Mouse (Mus musculus) frontal cortex, adult (tissue): ENCODE measurements around the gene Mlf2.

Source experiments
- ATAC-seq: cut with Nextera tagmentation; 2 replicates; pipeline ENCODE4 v1.9.2; 2017; ENCODE audit warnings: mild to moderate bottlenecking, moderate library complexity, mixed read lengths; ENCODE audit not compliant: low TSS enrichment

The Mlf2 gene

DNA sequence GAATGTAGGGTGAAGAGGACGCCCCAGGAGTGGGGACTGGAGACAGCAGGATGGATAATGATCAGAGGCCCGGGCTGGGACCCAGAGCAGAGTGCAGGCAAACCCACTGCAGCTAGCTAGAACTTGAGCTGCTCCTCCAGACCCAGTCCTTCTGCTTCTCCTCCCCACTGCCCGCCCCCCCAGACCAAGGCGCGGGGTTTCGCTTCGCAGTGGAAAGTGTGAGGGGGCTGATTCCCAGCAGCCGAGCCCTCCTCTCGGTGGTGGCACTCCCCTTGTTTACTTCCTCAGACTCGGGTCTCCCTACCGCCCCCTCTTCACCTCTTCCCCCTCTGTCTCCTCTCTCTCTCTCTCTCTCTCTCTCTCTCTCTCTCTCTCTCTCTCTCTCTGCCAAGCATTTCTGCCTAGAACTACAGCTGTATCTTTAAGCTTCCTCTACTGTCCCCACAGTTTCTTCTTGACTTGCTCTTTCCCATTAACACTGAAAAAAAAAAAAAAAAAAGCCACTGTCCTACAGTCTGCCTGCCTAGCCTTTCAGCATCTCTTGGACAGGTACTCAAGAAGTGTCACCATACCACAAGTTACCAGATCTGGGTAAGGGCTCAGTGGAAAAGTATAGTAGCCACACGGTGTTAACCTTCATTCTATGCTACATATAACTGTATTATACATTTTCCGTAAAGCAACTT is 19.5 kb upstream of the Mlf2 start, which contains the start of gene Lag3:
Gene Lag3, minus strand, starts transcription at position 173 of the 686 bp plus-strand sequence.
- no peak for ATAC-seq

DNA sequence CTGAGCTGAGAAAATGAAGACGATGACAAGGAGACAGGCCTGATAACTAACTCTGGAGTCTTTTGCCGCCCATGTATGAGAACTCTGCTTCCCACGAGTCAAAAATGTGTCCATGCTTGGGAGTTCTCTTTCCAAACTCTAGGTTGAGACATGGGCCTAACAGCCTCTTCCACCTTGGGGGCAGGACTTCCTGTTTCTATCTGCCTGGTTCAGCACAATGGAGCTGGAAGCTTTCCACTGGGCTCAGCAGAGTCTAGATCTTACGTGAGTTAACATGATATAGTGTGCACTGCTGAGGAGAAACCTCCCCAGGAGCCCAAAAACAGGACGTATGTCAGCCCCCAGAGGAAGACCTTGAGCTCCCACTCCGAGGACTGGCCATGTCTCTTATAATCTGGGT is 18.0 kb upstream of the Mlf2 start:
- no peak for ATAC-seq

DNA sequence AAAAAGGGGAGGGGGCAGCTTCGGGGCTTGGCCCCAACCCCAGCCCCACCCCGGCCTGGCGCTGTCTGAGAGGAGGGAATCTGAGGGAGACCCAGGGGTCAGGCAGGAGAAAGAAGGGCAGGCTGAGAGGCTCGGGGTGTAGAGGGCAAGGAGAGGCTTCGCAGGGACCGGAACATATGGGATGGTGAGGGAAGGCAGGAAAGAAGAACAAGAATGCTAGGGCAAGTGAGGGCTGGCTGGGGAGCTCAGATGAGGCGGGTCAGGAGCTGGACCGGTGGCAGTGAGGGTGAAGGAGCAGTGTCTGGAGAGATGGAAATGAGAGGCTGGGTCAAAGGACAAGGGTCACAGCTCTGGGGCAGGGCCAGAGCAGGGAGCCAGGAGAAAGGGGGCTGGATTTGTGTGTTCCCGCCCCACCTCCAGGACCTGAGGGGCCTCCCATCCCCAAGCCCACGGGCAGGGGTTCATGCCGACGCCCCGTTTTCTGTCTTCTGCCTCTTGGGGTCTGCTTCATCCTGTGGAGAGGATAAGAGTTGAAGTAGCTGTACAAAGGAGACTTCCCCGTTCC is 17.4 kb upstream of the Mlf2 start:
- no peak for ATAC-seq

DNA sequence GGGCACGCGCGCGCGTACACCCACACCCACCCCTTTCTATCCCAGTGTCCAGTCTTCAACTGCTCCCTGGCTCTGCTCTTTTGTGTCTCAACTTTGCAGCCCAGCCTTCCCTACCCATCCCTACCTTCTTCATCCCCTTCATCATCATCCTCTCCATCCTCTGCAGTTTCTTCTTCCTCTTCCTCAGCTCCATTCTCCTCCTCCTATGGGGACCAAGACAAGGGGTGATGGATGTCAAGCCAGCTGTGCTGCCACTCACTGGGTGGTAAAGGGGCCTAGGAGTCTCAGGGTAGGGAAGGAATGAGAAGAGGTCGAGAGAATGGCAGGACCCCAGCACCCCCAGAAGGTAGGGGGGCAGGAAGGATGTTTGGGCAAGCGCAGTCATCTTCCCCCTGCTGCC is 16.7 kb upstream of the Mlf2 start:
- ATAC-seq = no peak

DNA sequence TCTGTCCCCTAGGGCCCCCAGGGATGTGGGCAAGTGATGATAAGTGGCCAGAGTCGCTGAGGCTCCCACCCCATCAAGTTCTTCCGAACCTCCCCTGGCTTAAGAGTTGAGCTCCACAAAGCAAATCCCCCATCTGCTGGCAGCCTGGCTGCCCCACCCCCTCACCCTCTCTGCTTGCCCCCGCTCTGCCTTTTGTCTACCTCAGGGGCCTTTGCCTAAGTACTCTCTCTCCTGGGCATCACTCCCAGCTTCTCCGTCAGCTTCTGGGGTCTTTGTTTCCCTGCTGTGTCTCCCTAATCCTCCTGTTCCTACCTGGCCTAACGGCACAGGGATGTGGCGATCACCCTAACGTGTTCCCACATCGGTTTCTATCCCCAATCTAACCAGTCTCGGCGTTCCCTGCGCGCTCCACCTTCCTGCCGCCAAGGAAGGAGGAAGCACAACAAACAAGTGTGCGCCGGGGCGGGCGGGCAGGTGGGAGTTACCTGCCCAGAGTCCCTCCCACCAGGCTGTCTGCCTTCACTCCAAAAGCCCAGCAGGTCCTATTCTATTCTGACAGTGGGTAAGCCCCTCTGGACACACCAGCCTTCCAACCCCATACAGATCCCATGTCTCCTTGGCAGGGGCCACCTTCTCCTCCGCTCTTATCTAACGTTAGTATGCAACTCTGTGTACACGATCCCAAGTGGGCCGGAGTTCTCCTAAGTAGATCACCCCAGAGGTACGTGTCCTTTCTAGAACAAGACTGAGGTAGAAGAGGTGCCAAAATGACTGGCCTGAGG is 15.8 kb upstream of the Mlf2 start:
- no peak for ATAC-seq

DNA sequence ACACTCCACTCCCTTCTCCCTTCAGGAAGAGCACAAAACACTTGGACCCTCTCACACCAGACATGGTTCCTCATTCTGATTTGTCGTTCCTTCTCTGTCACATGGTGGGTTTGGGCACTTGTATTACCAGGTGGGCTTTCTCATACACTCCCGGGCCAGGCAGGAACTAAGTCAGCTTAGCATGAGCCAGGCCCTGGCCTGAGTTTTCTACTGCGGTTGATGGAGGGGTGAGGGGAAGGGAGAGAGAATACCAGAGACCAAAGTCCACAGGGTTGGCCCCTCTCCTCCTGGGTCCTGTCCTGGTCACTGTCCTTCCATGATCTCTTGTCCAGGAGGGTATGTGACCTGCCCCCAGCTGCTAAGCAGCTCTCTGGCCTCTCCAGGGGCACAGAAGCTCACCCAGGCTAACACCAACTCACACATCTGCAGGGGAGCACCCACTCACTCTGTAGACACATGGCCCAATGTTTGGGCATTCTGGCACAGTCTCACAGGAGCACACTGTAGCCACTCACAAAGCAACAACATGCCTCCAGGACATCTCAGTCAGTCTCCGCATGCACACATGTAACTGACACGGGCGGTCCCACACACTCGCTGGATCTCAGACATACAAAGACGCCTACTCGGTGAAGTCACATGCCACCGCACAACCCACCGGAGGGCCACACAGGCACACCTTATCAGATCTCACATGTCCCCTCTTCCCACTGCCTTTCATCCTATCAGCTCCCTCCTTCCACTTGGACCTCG is 15.1 kb upstream of the Mlf2 start:
- peak; percentile 13 for ATAC-seq

DNA sequence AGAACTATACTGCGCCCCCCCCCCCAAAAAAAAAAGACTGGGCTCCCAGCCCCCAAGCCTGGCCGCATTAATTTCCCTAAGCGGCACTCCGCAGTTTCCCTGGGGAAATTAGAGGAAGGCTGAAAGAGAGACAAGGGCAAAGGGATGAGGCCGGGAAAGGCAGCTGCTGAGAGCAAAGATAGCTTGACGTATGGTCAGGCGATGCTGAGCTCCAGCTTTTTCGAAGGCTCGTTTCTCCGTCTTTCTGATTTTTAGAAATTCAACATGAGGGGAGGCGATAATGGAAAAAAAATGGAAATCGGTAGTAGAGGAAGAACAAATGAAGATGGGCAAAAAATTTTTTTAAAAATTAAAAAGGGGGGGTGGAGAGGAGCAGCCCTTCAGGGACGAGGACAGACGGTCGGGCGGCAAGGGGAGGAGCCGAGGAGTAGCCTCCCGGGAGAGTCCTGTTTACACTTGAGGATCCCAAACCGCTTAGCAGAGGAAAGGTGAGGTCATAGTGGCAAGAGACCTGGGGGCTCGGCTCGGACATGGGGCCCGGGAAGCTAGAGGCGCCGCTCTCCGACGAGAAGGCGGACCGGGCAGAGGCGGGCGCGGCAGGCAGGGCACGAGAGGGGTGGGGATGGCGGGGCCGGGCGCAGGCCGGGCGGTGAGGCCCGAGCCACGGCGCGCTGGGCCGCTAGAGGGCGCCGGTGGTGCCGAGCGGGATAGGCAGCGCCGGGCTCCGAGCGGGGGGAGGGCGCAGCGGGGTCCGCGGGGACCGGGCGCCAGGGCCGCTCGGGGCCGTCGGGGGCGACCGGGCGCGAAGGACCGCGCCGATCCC is 14.3 kb upstream of the Mlf2 start:
- peak; percentile 22 for ATAC-seq

DNA sequence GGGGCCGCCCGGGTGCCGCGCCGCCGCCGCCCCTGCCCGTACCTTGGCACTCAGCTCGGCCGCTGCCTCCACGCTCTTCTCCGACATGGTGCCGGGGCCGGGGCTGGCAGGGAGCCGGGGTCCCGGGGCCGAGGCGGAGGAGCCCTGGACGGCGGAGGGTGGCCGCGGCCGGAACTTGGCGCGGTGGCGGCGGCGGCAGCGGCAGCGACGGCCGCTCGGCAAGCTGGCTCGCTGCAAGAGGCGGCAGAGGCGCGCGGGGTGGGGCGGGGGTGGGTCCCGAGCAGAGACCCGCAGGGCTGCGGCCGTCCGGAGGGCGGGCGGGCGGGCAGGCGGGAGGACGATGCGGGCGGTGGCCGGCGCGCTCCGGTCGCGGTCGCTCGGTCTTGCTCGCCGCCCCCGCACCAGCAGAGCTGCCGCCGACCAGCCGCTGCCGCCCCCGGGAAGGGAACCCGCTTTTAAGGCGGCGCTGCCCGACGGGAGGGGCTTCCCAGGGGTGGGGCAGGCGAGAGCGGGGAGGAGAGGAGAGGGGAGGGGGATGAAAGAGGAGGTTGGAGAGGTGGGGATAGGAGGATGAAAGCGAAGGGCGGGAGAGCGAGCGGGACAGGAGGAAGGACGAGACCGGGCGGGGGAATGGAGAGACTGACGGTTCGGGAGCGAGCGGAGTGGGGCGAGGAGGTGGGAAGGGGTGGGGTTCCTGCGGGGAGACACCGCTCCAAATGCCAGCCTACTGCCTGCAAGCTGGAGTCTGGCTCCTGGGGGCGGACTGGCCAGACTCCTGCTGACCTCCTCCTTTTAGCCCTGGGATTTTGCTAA is 13.5 kb upstream of the Mlf2 start:
- ATAC-seq = peak; percentile 53

DNA sequence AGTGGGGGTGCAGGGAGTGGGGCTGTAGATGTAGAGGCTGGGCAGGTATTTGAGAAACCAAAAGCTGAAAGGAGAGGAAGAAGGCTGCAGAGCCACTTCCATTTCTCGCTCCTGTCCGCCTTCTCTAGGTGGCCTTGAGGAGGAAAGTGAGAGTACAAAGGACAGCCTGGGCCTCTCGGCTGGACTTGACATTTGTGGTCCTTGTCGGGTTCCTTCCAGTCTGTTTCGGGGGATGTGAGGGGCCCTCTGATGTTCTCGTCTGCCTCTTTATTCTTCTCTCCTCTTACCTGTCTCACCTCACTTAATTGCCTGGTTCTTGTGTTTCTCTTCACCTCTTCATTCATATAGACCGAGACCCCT is 12.9 kb upstream of the Mlf2 start:
- no peak; the same call in 1 of the 2 replicates for ATAC-seq

DNA sequence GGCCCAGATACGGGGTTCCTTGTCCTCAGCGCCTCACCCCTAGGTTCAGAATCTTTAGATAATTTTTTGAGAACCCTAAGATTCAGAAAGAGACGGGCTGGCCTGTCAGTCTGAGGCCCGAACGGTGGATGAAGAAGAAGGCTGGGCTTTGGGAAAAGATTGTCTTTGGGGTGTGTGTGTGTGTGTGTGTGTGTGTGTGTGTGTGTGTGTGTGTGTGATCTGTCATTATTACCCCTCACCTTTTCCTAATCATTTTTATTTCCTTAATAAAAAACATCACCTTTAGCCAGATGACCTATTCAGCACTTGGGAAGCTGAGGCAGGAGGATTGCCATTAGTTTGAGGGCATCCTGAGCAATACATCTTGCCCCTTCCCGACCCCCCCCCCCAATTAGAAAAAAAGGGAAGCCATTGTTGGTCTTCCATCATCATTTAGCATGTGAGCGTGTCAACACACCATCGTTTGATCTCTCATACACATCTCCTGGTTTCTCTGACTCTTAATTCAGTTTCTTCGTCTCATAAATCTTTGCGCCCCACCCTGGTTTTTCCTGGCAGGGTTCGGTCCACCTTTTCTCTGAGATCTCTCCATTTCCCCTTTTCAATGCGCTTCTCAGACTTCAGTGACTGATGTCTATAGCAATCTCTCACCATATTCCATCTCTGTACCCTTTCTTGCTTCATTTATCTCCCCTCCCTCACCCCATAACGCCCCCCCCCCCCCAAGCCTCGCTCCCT is 12.1 kb upstream of the Mlf2 start:
- ATAC-seq = no peak

DNA sequence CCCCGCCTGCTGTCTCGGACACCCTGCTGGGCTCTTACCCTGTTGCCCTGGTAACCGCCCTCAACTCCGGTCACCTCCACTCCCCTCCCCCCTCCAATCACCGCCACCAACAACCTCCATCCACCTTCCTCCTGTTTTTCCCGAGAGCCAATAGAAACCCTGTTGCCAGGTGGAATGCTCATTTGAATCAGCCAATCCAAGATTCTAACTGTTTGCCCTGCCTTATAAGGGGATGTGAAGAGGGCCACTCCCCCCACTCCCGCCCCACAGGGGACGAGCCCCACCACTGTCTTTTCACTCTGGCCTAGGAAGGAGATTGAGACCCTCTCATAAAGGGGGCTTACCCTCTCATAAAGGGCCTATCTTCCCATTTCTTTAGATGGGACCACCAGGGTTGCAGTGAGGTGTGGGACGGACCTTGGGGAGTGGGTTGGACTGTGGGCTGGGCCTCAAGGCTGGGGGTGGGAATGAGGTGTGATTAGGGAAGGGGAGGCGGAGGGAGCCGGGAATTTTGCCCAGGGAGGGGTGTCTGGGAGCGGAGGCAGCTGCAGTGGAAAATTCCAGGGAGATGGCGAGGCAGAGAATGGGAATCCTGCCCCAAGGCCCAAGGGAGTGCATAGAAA is 11.4 kb upstream of the Mlf2 start, which contains the start of gene Ptms:
Gene Ptms, minus strand, starts transcription at position 409 of the 623 bp plus-strand sequence.
- peak; percentile 60 for ATAC-seq

DNA sequence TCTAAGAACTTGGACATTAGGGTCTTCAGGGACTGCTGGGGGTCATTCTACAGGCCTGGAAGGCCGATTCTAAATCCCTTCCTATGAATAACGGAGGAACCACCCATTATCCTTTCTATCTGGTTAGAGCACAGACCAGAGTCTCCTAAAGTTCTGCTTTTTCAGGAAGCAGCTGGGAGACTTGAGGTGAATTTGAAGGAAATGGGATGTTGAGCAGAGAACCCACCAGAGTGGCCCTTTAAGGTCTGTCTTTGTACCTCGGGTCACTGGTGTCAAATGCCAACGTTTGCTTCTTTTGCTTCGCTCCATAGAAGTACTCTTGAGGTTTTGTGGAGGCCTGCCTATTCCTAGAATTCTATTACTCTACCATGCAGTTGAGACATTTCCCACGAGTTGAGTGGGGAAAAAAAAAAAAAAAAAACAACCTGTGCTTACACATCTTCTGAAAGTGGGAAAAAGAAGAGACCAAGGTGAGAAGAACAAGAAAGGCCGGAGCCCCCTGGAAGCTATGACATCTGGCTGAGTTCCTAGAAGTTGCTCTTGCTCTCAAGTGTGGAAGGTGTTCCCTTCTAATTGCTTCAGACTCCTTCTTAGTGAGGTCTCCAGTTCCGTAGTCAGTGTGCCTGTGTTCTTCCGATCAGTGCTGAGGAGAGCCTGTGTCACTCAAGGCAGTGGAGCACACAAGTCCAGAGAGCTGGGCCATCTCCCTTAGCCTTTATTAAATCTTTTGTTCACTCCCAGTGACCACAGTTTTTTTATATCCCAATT is 10.7 kb upstream of the Mlf2 start:
- no peak for ATAC-seq

DNA sequence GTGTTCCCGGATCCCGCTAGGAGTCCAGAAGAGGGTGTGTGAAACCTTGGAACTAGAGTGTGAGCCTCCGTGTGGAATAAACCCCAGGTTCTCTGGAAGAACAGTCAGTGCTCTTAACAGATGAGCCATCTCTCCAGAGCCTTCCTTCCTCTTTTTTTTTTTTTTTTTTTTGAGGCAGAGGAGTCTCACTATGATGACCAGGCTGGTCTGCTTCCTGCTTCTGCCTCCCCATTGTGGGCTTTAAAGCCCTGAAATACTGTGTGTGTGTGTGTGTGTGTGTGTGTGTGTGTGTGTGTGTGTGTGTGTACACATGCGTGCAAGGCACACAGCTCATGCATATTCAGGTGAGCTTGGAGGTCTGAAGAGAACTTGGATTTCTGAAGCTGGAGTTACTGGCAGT is 9.6 kb upstream of the Mlf2 start:
- no peak for ATAC-seq

DNA sequence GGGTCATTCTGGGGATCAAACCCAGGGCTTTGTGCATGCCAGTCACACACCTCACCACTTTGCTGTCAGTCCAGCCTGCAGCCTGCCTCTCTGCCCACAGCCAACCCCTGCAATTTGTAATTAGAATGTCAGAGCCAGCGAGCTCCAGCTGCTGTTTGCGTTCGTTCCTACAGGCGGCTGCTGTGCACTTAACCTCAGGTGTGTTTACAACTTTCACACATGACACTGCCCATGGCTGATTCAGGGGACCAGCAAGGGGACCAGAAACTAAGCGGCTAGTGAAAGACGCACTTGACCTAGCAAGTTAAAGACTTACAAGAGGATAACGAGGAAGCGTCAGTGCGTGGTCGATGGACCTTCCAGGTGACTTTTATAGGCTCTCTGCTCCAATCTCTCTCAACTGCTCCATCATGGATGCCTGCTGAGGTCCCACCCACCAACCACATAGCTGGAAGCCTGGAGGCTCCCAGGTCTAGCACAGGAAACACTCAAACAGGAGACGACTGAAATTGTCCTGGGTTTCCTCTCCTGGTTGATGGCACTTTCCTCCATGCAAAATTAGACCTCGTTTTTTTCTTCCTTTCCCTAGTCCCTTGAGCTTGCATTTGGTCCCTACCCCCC is 5.9 kb upstream of the Mlf2 start:
- ATAC-seq = no peak

DNA sequence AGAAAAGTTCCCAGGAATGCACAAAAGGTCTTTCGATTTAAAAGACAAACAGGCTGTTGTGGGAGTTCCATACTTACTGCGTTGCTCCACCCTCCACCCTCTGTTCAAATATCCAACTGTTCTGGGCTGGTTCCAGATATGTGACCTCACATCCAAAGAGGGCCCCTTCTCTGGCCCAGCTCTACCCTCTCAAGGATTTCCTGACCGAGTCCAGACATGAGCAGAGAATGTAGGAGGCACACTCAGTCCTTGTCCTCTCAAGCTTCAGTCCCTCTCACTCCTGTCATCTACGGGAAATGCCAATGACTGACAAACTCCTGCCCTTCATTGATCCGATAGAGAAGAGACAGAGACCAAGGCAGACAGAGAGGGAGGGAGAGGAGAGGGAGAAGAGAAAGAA is 5.2 kb upstream of the Mlf2 start:
- no peak for ATAC-seq

DNA sequence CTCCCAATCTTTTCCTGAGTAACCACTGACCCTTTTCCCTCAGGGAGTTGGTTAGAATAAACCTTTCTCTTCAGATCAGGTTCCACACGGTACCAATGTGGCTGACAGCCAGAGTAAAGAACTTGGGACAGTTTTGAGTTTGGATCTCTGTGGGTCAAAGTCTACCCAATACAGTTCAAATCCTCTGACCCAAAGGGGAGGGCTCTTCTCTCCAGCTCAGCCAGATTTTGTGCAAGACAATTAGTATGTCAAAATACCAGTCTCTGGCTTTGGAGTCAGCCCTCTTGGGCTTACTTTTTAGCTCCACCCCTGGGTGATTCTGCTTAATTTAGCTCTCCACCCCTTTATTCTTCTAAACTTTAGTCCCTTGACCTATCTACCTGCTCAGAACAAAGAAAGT is 955 bp upstream of the Mlf2 start:
- no peak for ATAC-seq

DNA sequence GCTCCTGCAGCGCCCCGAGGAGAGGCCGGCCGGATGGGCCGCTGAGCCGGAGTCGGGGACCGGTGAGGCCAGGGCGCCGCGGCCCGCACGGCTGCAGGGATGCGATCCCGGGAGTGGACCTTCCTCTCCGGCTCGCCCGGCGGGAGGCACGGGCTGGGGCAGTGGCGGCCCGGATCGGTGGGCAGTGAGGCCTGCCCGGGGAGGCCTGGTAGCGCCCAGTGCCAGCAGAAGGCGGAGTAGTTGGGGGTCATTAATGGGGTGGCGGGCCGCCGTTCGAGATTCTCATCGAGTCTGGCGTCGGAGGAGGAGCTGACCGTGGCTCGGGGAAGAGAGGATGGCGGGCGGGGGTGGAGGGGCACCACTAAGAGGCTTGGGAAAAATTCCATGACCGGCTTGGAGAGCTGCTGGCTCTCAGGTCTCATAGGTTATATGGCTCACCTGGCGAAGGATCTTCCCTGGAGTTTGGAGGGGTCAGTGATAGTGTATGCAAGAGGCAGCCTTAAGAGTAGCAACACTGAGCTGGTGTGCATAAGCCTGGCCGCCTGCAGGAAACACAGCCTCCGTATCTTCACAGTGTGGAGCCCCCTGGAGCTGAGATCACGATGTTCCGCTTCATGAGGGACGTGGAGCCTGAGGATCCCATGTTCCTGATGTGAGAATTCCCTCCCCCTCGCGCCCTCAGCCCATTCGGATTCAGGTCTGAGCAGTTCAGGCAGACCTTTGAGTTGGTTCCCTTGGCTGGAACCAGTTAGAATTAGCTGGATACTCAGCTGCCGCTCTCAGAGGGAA is 533 bp downstream of the Mlf2 start:
- ATAC-seq = peak; percentile 22; the same call in 1 of the 2 replicates
